Mouse (Mus musculus): ENCODE results near the gene Yy1. TPM values are rescaled to one million over a fixed set of nuclear protein-coding genes. Genes with fewer than 3 reads are reported as not detected.

Gene Yy1
- polyA plus RNA-seq (2012; rRNA removed) = 22.1 and 23.2 TPM in 2 replicates

DNA sequence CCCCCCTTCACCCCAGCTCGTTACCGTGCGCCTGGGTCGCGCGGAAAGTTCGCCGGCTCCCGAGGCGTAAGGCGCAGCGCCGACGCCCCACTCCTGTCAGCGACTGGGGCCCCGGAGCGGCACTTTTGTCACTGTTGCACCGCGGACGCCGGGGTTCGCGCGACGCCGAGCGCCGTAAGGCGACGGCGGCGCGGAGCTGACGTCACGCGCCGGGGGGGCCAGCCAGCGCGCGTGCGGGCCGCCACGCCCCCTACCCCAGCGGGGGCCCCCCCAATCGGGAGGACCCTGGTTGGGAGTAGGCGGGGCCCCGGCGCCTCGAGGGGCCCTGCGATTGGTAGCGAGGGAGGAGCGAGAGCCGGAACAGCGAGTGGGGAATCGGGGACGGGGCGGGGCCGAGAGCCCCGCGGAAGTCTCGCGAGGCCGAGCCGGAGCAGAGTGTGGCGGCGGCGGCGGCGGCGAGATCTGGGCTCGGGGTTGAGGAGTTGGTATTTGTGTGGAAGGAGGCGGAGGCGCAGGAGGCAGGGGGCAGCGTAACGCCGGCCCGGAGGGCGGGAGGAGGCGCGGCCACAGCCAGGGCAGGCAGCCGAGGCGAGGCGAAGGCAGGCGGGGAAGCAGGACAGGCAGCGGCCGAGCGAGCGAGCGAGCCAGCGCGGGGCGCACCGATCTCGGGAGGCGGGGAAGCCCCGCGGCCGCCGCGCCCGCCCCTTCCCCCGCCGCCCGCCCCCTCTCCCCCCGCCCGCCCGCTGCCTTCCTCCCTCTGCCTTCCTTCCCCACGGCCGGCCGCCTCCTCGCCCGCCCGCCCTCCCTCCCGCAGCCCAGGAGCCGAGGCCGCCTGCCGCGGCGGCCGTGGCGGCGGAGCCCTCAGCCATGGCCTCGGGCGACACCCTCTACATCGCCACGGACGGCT is at the start of gene Yy1:
TSS of gene Yy1 (plus strand) at position 428 of the 907 bp plus-strand sequence.
- TF ChIP-seq CTCF (IDR thresholded peaks at IDR 0.05; ENCODE audit: extremely low read depth, insufficient read depth, low read length) (no peak), POLR2A (IDR thresholded peaks at IDR 0.05; ENCODE audit: extremely low read depth, insufficient read depth, low read length) (peak; percentile 67)
- H3K4me3 ChIP-seq (ENCODE audit: insufficient read depth, low read length) = peak within 1 kb of the TSS; percentile 100
- peaks cover 2% of the 10 kb centered on the region; the same call in 1 of the 2 replicates for H3K4me1 ChIP-seq (ENCODE audit: control insufficient read depth, insufficient read depth, low read length)
- peak within 1 kb of the TSS; percentile 98 for H3K27ac ChIP-seq (ENCODE audit: insufficient read depth, low read length)

GRCm38 (mm10) chr12:108745990-108746389 is 46.8 kb upstream of the Yy1 start:
- Histone ChIP-seq H3K4me3 (ENCODE audit: insufficient read depth, low read length) (no peak overlapping the region), H3K4me1 (ENCODE audit: control insufficient read depth, insufficient read depth, low read length) (no peaks in the 10 kb centered on the region), H3K27ac (ENCODE audit: insufficient read depth, low read length) (no peak overlapping the region)
- TF ChIP-seq CTCF (IDR thresholded peaks at IDR 0.05; ENCODE audit: extremely low read depth, insufficient read depth, low read length) (no peak), POLR2A (IDR thresholded peaks at IDR 0.05; ENCODE audit: extremely low read depth, insufficient read depth, low read length) (no peak)

DNA sequence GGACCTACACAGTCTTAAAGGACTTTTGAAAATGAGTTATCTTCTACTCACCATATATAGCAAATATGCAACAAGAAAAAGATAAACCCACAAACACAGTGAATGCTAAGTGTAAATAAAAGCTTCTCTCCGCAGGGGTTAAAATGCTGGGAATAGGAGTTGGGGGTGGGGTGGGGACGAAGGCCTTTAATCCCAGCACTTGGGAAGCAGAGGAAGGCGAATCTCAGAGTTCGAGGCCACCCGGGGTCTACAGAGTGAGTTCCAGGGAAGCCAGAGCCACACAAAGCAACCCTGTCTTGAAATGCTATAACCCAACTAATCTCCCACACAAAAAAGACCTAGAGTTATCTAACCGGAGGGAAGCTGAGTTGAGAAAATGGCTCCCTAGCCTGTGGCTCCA is 43.8 kb upstream of the Yy1 start:
- H3K4me3 ChIP-seq (ENCODE audit: insufficient read depth, low read length) = no peak overlapping the region

GRCm38 (mm10) chr12:108749454-108749853 is 43.3 kb upstream of the Yy1 start:
- no peak overlapping the region for H3K4me3 ChIP-seq (ENCODE audit: insufficient read depth, low read length)
- no peak for TF ChIP-seq CTCF (IDR thresholded peaks at IDR 0.05; ENCODE audit: extremely low read depth, insufficient read depth, low read length)
- no peak for TF ChIP-seq POLR2A (IDR thresholded peaks at IDR 0.05; ENCODE audit: extremely low read depth, insufficient read depth, low read length)
- H3K27ac ChIP-seq (ENCODE audit: insufficient read depth, low read length) = no peak overlapping the region
- no peaks in the 10 kb centered on the region for H3K4me1 ChIP-seq (ENCODE audit: control insufficient read depth, insufficient read depth, low read length)

More for the DNA sequence above, 43.8 kb upstream of the Yy1 start:
- TF ChIP-seq CTCF (IDR thresholded peaks at IDR 0.05; ENCODE audit: extremely low read depth, insufficient read depth, low read length) (no peak), POLR2A (IDR thresholded peaks at IDR 0.05; ENCODE audit: extremely low read depth, insufficient read depth, low read length) (no peak)
- no peak overlapping the region for H3K27ac ChIP-seq (ENCODE audit: insufficient read depth, low read length)
- no peaks in the 10 kb centered on the region for H3K4me1 ChIP-seq (ENCODE audit: control insufficient read depth, insufficient read depth, low read length)

- TF ChIP-seq CTCF (IDR thresholded peaks at IDR 0.05; ENCODE audit: extremely low read depth, insufficient read depth, low read length) = no peak
- no peak for TF ChIP-seq POLR2A (IDR thresholded peaks at IDR 0.05; ENCODE audit: extremely low read depth, insufficient read depth, low read length)
- Histone ChIP-seq H3K27ac (ENCODE audit: insufficient read depth, low read length) (no peak overlapping the region), H3K4me1 (ENCODE audit: control insufficient read depth, insufficient read depth, low read length) (no peaks in the 10 kb centered on the region), H3K4me3 (ENCODE audit: insufficient read depth, low read length) (no peak overlapping the region)
These were observed 42.5 kb upstream of the Yy1 start for GRCm38 (mm10) chr12:108750226-108750625.

- Histone ChIP-seq H3K27ac (ENCODE audit: insufficient read depth, low read length) (no peak overlapping the region), H3K4me3 (ENCODE audit: insufficient read depth, low read length) (no peak overlapping the region), H3K4me1 (ENCODE audit: control insufficient read depth, insufficient read depth, low read length) (no peaks in the 10 kb centered on the region)
- TF ChIP-seq CTCF (IDR thresholded peaks at IDR 0.05; ENCODE audit: extremely low read depth, insufficient read depth, low read length) = no peak
- no peak for TF ChIP-seq POLR2A (IDR thresholded peaks at IDR 0.05; ENCODE audit: extremely low read depth, insufficient read depth, low read length)
These were observed 41.0 kb upstream of the Yy1 start for GRCm38 (mm10) chr12:108751790-108752189.

DNA sequence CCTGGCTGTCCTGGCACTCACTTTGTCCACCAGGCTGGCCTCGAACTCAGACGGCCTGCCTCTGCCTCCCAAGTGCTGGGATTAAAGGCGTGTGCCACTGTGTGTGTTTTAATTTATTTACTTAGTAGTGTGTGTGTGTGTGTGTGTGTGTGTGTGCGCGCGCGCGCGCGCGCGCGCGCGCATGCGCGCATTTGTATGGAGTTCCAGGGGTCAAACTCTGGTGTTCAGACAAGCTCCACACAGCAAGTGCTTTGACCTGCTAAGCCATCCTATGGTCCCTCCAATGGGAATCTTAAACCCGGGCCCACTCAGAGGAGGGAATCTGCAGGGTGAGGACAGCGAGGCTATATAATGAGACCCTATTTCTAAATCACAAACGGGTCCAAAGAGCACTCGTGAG is 37.6 kb upstream of the Yy1 start:
- Histone ChIP-seq H3K27ac (ENCODE audit: insufficient read depth, low read length) (no peak overlapping the region), H3K4me1 (ENCODE audit: control insufficient read depth, insufficient read depth, low read length) (no peaks in the 10 kb centered on the region), H3K4me3 (ENCODE audit: insufficient read depth, low read length) (no peak overlapping the region)
- no peak for TF ChIP-seq POLR2A (IDR thresholded peaks at IDR 0.05; ENCODE audit: extremely low read depth, insufficient read depth, low read length)
- TF ChIP-seq CTCF (IDR thresholded peaks at IDR 0.05; ENCODE audit: extremely low read depth, insufficient read depth, low read length) = no peak

DNA sequence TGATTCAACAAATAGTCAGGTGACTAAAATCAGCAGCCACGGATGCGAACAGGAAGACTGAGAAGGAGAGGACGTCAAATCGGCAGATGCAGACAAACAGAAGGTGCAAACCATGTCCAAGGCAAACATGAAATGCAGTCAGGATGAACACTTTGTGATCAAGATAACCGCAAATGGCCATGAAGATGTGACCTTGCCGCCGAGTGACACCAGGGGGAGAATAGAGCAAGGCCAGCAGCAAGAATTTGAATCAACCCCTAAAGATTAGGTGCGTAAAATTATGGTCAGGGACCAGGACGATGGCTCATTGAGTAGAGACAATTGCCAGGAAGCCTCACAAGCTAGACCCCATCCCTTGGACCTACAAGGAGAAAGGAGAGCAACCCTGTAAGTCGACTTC is 36.2 kb upstream of the Yy1 start:
- TF ChIP-seq CTCF (IDR thresholded peaks at IDR 0.05; ENCODE audit: extremely low read depth, insufficient read depth, low read length) (no peak), POLR2A (IDR thresholded peaks at IDR 0.05; ENCODE audit: extremely low read depth, insufficient read depth, low read length) (no peak)

GRCm38 (mm10) chr12:108757717-108758257 is 35.0 kb upstream of the Yy1 start:
- TF ChIP-seq CTCF (IDR thresholded peaks at IDR 0.05; ENCODE audit: extremely low read depth, insufficient read depth, low read length) (peak; percentile 82), POLR2A (IDR thresholded peaks at IDR 0.05; ENCODE audit: extremely low read depth, insufficient read depth, low read length) (peak; percentile 83)
- Histone ChIP-seq H3K27ac (ENCODE audit: insufficient read depth, low read length) (0 out of 2 replicates have a peak overlapping the region, but pooled peaks have one; percentile 6), H3K4me1 (ENCODE audit: control insufficient read depth, insufficient read depth, low read length) (no peaks in the 10 kb centered on the region), H3K4me3 (ENCODE audit: insufficient read depth, low read length) (peak overlapping the region; percentile 64)

More for the DNA sequence above, 36.2 kb upstream of the Yy1 start:
- Histone ChIP-seq H3K27ac (ENCODE audit: insufficient read depth, low read length) (no peak overlapping the region), H3K4me1 (ENCODE audit: control insufficient read depth, insufficient read depth, low read length) (no peaks in the 10 kb centered on the region), H3K4me3 (ENCODE audit: insufficient read depth, low read length) (no peak overlapping the region)

All from cortical plate, adult 2 months (tissue).